Mouse (Mus musculus) c-Kit-positive CD71-positive TER-119-negative erythroid progenitor cells, embryonic 14.5 days (primary cell): ENCODE results near the gene Ooep.
"Not testable (repeated sequence)": the region's sequence is repeated elsewhere in the genome, so short reads cannot be mapped to it uniquely, and the experiment has no call there.

Source experiments
- DNase-seq: peaks from one replicate; pipeline ENCODE4 v3.0.0-alpha.2; 2013; ENCODE audit warnings: low read depth

Ooep gene

GRCm38 (mm10) chr9:78367959-78368358 is 10.6 kb downstream of the Ooep start, which contains the start of gene Dppa5a:
Gene Dppa5a (minus strand): TSS chr9:78368177.
- not testable (repeated sequence) for DNase-seq

- DNase-seq = no peak
Measured at GRCm38 (mm10) chr9:78365850-78366544, 12.5 kb downstream of the Ooep start.

GRCm38 (mm10) chr9:78364701-78365100 is 13.8 kb downstream of the Ooep start:
- DNase-seq = no peak

DNA sequence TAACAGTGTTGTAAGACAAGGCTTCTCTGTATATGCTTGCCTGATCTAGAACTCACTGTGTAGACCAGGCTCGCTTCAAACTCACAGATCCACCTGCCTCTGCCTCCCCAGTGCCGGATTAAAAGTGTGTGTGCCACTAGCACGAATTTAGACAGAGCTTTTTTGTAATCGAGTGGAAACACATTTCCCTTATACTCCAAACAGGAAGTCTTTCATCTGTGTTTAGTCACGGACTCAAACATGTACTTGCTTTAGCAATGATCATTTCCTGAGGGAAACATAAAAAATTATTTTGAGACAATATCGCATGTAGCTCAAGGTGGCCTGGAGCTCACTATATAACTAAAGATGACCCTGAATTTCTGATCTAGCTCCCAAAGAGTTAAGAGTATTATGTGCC is 15.2 kb downstream of the Ooep start:
- no peak for DNase-seq

- DNase-seq = no peak
Measured at GRCm38 (mm10) chr9:78360484-78360872, 18.0 kb downstream of the Ooep start.

DNA sequence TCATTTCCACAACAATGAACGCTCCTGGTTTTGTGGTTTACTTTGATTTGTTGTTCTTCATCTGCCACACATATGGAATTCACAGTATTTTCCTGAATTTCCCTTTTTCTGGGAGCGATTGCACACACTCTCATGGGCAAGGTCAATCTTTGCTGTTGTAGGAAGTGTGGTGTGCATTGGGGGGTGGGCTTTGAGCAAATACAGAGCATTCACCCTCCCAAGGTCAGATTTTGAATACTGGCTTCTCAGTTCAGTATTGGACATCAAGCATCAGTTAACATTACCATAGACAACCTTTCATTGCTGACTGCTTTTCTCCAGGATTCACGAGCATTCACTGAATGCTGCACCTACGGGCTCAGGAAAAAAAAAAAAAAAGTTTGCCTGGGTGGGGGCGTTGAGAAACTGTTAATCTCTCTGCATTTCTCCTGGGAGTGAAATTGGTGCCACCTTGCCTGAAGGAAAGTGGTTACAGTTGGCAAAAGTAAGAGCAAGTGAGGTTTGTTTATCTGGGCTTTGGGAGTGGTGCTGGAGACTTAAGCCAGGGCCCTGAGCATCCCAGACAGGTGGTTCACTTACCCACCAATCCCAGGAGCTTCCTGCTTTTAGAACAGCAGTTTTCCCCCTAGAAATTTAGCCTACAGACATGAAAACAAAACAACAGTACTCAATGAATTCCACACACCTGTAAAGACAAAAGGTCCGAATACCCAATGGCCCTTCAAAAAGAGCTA is 18.6 kb downstream of the Ooep start:
- no peak for DNase-seq

DNA sequence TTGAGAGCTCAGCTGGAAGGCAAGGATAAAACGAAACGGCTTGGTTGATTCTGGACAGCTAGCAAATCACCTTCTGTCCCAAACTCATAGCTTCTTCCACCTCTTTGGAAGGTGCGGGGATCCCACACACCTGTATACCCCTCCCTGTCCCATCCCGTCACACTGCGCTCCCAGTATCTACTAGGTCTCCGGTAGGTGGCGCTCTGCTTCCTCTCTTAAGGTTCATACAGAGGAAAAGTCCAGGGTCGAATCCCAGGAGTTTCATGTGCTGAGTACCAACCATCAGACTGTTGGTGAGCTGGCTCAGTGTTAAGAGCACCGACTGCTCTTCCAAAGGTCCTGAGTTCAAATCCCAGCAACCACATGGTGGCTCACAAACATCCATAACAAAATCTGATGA is 20.5 kb downstream of the Ooep start:
- DNase-seq = peak; percentile 36

DNA sequence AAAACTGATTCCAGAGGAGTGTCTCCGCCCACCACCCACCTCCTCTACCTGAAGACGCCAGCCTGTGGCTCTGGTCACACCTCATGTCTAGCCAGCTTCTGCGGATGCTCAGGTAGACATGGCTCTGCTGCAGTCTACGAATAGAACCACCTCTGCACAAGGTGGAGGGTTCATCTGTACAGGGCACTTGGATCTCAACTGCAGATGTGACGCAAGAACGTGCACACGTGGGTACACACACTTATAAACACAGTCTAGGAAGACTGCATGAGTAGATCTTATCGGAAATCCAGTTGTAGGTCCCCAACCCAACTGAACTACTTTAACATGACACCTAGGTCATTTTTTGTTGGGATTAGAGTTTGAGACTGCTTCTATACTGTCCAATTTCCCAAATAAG is 22.9 kb downstream of the Ooep start, which contains the start of gene Gsta2:
Gsta2 (minus strand) TSS at position 178 of the 400 bp plus-strand sequence.
- DNase-seq = no peak

GRCm38 (mm10) chr9:78354665-78355578 is 23.6 kb downstream of the Ooep start:
- DNase-seq = no peak

- DNase-seq = no peak
Measured at GRCm38 (mm10) chr9:78351504-78352220, 26.9 kb downstream of the Ooep start.

- DNase-seq = not testable (repeated sequence)
Measured at GRCm38 (mm10) chr9:78350007-78350406, 28.5 kb downstream of the Ooep start.

DNA sequence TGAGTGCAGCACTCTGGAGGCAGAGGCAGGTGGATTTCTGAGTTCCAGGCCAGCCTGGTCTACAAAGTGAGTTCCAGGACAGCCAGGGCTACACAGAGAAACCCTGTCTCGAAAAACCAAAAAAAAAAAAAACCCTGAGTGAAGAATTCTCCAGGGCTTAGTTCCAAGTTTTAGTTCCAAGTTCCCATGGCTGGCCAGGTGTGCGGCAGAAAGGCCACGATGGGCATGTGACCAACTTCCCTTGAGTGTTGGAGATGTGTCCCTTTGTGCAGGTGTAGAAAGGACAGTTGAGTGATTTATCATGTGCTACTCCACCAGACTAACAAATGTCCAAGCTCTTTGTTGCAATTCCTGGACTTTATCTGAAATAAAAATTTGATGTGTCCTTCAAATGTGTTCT is 29.4 kb downstream of the Ooep start:
- not testable (repeated sequence) for DNase-seq

DNA sequence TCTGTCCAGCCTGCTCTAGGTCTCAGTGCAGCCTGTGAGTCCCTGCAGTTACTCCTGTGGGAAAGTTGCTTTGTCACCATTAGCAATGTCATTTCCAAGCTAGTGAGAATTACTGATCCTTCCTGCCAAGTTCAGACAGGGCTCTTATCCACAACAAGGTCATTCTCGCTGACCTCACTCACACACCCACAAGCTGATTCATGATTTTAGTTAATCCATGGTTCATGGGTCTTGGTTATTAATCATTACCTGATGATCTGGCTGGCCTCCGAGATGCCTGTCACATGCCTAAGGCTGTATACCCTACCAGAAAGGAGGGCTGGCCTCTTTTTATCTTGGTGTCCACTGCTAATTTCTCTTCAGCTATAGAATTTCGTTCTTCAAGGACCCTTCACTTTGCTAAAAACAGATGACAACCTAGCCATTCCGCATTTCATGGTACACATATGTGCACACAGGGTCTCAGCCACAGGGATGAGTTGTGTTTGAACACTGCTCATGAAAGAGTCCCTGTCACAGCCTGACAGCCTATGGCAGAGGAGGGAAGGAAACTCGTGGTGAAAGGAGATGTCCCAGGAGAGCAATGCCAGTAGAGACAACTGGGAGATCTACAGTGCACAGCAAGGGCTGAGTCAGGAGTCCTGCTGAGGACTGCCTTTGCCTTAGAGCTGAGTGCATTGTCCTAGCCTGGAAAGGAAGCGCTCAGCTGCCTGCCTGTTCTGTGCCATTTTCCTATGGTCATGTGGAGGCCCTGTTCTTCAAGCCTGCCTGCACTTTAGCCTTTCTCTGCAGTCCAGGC is 30.1 kb downstream of the Ooep start:
- not testable (repeated sequence) for DNase-seq

DNA sequence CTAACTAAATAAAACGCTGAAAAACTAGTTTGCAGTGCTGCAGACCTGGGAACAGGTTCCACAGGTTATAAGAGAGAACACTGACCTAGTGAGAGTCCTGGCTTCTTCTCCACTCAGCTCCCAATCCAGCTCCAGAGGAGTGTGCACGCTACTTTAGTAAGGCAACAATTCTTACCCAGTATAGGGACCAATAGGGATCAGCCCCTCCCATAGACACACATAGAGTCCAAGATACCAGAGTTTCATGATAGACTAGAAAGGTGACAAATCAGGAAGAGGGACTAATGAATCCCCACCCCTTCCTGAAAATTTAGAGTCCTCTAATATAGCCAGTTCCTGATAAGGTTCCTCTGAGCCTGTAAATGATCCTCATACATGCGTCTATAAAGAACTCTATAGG is 31.5 kb downstream of the Ooep start:
- DNase-seq = no peak

DNA sequence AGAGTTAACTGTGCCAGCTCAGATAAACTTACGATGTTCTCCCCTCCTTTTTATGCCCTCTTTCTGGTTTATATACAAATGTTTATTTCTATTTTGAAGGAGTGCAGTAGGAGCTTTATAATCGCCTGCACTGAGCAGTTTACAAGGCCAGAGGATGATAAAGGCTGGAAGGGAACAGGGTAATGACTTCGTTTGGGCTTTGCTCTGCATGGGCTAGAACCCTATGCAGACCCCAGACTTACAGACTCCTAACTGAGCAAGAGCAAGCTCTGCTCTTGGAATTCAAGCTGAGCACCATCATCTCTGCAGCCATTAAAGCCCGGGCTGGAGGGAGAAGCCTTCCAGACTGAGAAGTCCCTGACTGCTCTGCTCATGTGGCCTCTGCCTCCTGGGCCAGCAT is 33.3 kb downstream of the Ooep start:
- not testable (repeated sequence) for DNase-seq

- DNase-seq = not testable (repeated sequence)
Measured at GRCm38 (mm10) chr9:78343055-78343454, 35.5 kb downstream of the Ooep start.

DNA sequence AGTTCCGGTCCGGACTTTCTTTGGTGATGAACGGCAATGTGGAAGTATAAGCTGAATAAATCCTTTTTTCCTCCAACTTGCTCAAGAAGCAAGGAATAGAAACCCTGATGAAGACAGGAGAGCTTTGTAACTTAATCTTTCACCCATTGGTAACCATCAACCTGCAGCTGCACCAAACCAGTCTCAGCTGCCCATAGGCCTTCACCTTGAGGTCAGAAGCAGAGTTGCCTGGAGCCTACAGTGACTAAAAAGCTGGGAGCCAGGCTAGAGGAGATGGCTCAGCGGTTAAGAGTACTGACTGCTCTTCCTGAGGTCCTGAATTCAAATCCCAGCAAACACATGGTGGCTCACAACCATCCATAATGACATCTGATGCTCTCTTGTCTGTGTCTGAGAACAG is 36.0 kb downstream of the Ooep start:
- not testable (repeated sequence) for DNase-seq

GRCm38 (mm10) chr9:78340324-78340723 is 38.2 kb downstream of the Ooep start:
- peak; percentile 10 for DNase-seq

GRCm38 (mm10) chr9:78337050-78337449 is 41.5 kb downstream of the Ooep start:
- not testable (repeated sequence) for DNase-seq

DNA sequence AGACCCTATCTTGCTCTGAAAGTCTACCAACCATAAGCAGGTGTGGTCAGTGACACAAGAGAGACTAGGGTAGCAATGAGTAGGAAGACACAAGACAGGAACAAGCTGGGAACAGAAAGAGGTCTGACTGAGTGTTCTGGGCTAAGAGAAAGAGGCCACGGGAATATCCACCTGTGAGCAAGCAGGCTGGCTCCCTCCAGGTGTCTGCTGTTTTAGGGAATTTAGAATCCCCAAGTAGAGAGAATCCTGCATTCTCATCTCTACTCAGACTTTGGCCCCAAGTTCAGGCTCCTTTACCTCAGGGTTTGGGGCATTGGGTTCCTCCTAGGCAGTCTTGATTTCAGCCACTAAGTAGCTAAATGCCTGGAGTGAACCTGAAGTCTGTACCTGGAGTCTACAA is 51.2 kb downstream of the Ooep start, which contains the start of gene Omt2b:
Omt2b (plus strand) TSS at position 301 of the 400 bp plus-strand sequence.
- not testable (repeated sequence) for DNase-seq
